Mouse (Mus musculus): ENCODE measurements around the gene Heatr5b. TPM values are rescaled to one million over a fixed set of nuclear protein-coding genes. Genes with fewer than 3 reads are reported as not detected.
"Not testable (repeated sequence)": the region's sequence is repeated elsewhere in the genome, so short reads cannot be mapped to it uniquely, and the experiment has no call there.

Gene Heatr5b
- polyA plus RNA-seq, 1 experiment from 2014 or later, result 7.2 TPM

- DNase-seq (ENCODE audit: low spot score), result no peak
- H3K4me3 ChIP-seq (replicated peaks; ENCODE audit: low read depth, low read length), result no peak overlapping the region
- H3K9me3 ChIP-seq (replicated peaks; ENCODE audit: low read length), result no peaks in the 10 kb centered on the region
- no peaks in the 10 kb centered on the region for H3K4me1 ChIP-seq (replicated peaks; ENCODE audit: insufficient read depth, low read length)
- no peak for ATAC-seq (replicated peaks; ENCODE audit: low FRiP score, low read depth)
- no peak overlapping the region for H3K9ac ChIP-seq (ENCODE audit: low read depth, low read length)
- WGBS, result 84% methylated on average over 3 of the region's 3 CpGs
- H3K36me3 ChIP-seq (ENCODE audit: insufficient read depth, low read length), result peaks cover 26% of the 10 kb centered on the region
- TF ChIP-seq CTCF (IDR thresholded peaks at IDR 0.05; ENCODE audit: low read depth), result no peak
- H3K27ac ChIP-seq, result no peak overlapping the region
- H3K27me3 ChIP-seq (ENCODE audit: insufficient read depth, low read length), result no peaks in the 10 kb centered on the region
- H3K4me2 ChIP-seq (ENCODE audit: low read length), result no peak overlapping the region
Measured at GRCm38 (mm10) chr17:78792122-78792521, 43.0 kb downstream of the Heatr5b start.

GRCm38 (mm10) chr17:78791690-78792070, 43.5 kb downstream of the Heatr5b start:
- Histone ChIP-seq H3K4me3 (replicated peaks; ENCODE audit: low read depth, low read length) (no peak overlapping the region), H3K4me2 (ENCODE audit: low read length) (no peak overlapping the region), H3K27me3 (ENCODE audit: insufficient read depth, low read length) (no peaks in the 10 kb centered on the region), H3K9me3 (replicated peaks; ENCODE audit: low read length) (no peaks in the 10 kb centered on the region), H3K4me1 (replicated peaks; ENCODE audit: insufficient read depth, low read length) (no peaks in the 10 kb centered on the region), H3K9ac (ENCODE audit: low read depth, low read length) (no peak overlapping the region), H3K36me3 (ENCODE audit: insufficient read depth, low read length) (peaks cover 26% of the 10 kb centered on the region), H3K27ac (no peak overlapping the region)
- DNase-seq (ENCODE audit: low spot score) (no peak), ATAC-seq (replicated peaks; ENCODE audit: low FRiP score, low read depth) (no peak)
- TF ChIP-seq CTCF (IDR thresholded peaks at IDR 0.05; ENCODE audit: low read depth), result no peak
- 91% methylated on average over 3 of the region's 3 CpGs for WGBS

GRCm38 (mm10) chr17:78791068-78791689, 44.0 kb downstream of the Heatr5b start:
- H3K27ac ChIP-seq, result no peak overlapping the region
- peaks cover 26% of the 10 kb centered on the region for H3K36me3 ChIP-seq (ENCODE audit: insufficient read depth, low read length)
- H3K9ac ChIP-seq (ENCODE audit: low read depth, low read length), result no peak overlapping the region
- no peak overlapping the region for H3K4me2 ChIP-seq (ENCODE audit: low read length)
- no peak for TF ChIP-seq CTCF (IDR thresholded peaks at IDR 0.05; ENCODE audit: low read depth)
- DNase-seq (ENCODE audit: low spot score) (no peak), ATAC-seq (replicated peaks; ENCODE audit: low FRiP score, low read depth) (no peak)
- no peak overlapping the region for H3K4me3 ChIP-seq (replicated peaks; ENCODE audit: low read depth, low read length)
- H3K9me3 ChIP-seq (replicated peaks; ENCODE audit: low read length), result no peaks in the 10 kb centered on the region
- H3K4me1 ChIP-seq (replicated peaks; ENCODE audit: insufficient read depth, low read length), result no peaks in the 10 kb centered on the region
- no peaks in the 10 kb centered on the region for H3K27me3 ChIP-seq (ENCODE audit: insufficient read depth, low read length)
- 82% methylated on average over 7 of the region's 7 CpGs for WGBS

- 75% methylated on average over 3 of the region's 3 CpGs for WGBS
- not testable (repeated sequence) for ATAC-seq (replicated peaks; ENCODE audit: low FRiP score, low read depth)
Measured at GRCm38 (mm10) chr17:78788273-78788672, 46.9 kb downstream of the Heatr5b start.

GRCm38 (mm10) chr17:78778765-78779164, 56.4 kb downstream of the Heatr5b start:
- H3K36me3 ChIP-seq (ENCODE audit: insufficient read depth, low read length), result 0 out of 2 replicates have a peak, but pooled peaks cover 4% of the 10 kb centered on the region
- H3K27me3 ChIP-seq (ENCODE audit: insufficient read depth, low read length), result no peaks in the 10 kb centered on the region
- no peak for DNase-seq (ENCODE audit: low spot score)
- 94% methylated on average over 1 of the region's 1 CpGs for WGBS
- no peaks in the 10 kb centered on the region for H3K9me3 ChIP-seq (replicated peaks; ENCODE audit: low read length)
- TF ChIP-seq CTCF (IDR thresholded peaks at IDR 0.05; ENCODE audit: low read depth), result no peak
- ATAC-seq (replicated peaks; ENCODE audit: low FRiP score, low read depth), result no peak
- no peak overlapping the region for H3K4me3 ChIP-seq (replicated peaks; ENCODE audit: low read depth, low read length)
- no peak overlapping the region for H3K27ac ChIP-seq
- no peak overlapping the region for H3K4me2 ChIP-seq (ENCODE audit: low read length)
- no peaks in the 10 kb centered on the region for H3K4me1 ChIP-seq (replicated peaks; ENCODE audit: insufficient read depth, low read length)
- H3K9ac ChIP-seq (ENCODE audit: low read depth, low read length), result no peak overlapping the region

More at GRCm38 (mm10) chr17:78788273-78788672, 46.9 kb downstream of the Heatr5b start:
- H3K9ac ChIP-seq (ENCODE audit: low read depth, low read length); H3K4me2 ChIP-seq (ENCODE audit: low read length); H3K4me3 ChIP-seq (replicated peaks; ENCODE audit: low read depth, low read length); H3K27me3 ChIP-seq (ENCODE audit: insufficient read depth, low read length); H3K9me3 ChIP-seq (replicated peaks; ENCODE audit: low read length); H3K27ac ChIP-seq; H3K36me3 ChIP-seq (ENCODE audit: insufficient read depth, low read length); H3K4me1 ChIP-seq (replicated peaks; ENCODE audit: insufficient read depth, low read length); DNase-seq (ENCODE audit: low spot score): not testable (repeated sequence)
- TF ChIP-seq CTCF (IDR thresholded peaks at IDR 0.05; ENCODE audit: low read depth), result peak; percentile 29; the same call in 1 of the 2 replicates

- Histone ChIP-seq H3K9ac (ENCODE audit: low read depth, low read length) (no peak overlapping the region), H3K27ac (no peak overlapping the region), H3K4me2 (ENCODE audit: low read length) (no peak overlapping the region), H3K27me3 (ENCODE audit: insufficient read depth, low read length) (no peaks in the 10 kb centered on the region), H3K4me3 (replicated peaks; ENCODE audit: low read depth, low read length) (no peak overlapping the region), H3K9me3 (replicated peaks; ENCODE audit: low read length) (no peaks in the 10 kb centered on the region), H3K4me1 (replicated peaks; ENCODE audit: insufficient read depth, low read length) (no peaks in the 10 kb centered on the region), H3K36me3 (ENCODE audit: insufficient read depth, low read length) (peaks cover 9% of the 10 kb centered on the region; the same call in 1 of the 2 replicates)
- ATAC-seq (replicated peaks; ENCODE audit: low FRiP score, low read depth), result no peak
- DNase-seq (ENCODE audit: low spot score), result no peak
- no peak for TF ChIP-seq CTCF (IDR thresholded peaks at IDR 0.05; ENCODE audit: low read depth)
- WGBS, result 89% methylated on average over 2 of the region's 2 CpGs
Measured at GRCm38 (mm10) chr17:78772317-78772716, 62.8 kb downstream of the Heatr5b start.

GRCm38 (mm10) chr17:78770932-78771331, 64.2 kb downstream of the Heatr5b start:
- Histone ChIP-seq H3K27ac (no peak overlapping the region), H3K4me1 (replicated peaks; ENCODE audit: insufficient read depth, low read length) (no peaks in the 10 kb centered on the region), H3K4me2 (ENCODE audit: low read length) (no peak overlapping the region), H3K27me3 (ENCODE audit: insufficient read depth, low read length) (no peaks in the 10 kb centered on the region), H3K9ac (ENCODE audit: low read depth, low read length) (no peak overlapping the region), H3K4me3 (replicated peaks; ENCODE audit: low read depth, low read length) (no peak overlapping the region), H3K36me3 (ENCODE audit: insufficient read depth, low read length) (peaks cover 13% of the 10 kb centered on the region; the same call in 1 of the 2 replicates), H3K9me3 (replicated peaks; ENCODE audit: low read length) (no peaks in the 10 kb centered on the region)
- no peak for TF ChIP-seq CTCF (IDR thresholded peaks at IDR 0.05; ENCODE audit: low read depth)
- DNase-seq (ENCODE audit: low spot score), result no peak
- 66% methylated on average over 7 of the region's 7 CpGs for WGBS
- ATAC-seq (replicated peaks; ENCODE audit: low FRiP score, low read depth), result no peak
